Mouse (Mus musculus): ENCODE data around the gene Rnf114. TPM values are rescaled to one million over a fixed set of nuclear protein-coding genes. Genes with fewer than 3 reads are reported as not detected.

Rnf114 gene
- 50.5 and 116 TPM in 2 replicates for polyA plus RNA-seq (2012; rRNA removed)

DNA sequence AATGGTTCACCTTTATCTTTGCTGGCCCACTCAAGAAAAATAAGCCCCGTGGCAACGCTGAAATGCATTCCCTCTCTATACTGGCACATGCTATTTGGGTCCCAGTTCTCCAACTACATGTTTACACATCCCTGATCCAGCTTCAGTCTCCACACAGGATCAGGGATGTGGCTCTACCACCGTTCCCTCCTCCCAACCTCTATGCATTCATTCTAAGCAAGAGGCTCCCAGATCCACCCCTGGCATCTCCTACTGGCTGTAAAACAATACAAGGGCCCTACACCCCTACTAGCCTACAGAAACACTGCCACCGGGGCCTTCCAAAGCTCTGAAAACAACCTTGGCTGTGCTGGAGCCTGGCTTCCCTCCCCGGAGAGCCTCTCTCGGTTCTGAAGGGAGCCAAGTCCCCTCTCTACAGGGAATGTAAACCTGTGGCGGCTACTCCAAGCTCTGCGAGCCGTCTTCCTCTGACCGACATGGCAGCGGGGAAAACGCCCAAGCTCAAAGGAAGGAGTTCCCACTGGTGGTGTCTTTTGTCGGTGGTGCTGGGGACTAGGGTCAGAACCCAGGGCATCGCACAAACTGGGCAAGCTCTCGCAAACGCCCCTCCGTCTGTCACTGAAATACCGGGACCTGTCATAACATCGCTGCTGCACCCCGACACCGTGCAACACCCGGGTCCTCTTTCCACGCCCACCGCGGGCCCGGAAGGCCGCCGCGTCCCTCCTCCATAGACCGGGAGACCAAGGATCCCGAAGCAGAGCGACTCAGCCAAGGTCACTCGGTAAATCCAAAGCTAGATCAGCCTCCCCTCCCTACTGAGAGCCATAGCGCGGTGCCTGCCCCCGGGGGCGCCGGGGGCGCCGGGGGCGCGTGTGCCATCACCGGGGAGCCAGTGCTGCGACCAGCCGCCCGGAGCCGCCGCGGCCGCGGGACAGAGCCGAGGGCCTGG, at the start of gene Rnf114:
Rnf114 (plus strand) TSS at position 889 of the 952 bp plus-strand sequence.
- 2% methylated on average over 49 of the region's 52 CpGs for WGBS
- TF ChIP-seq CTCF (IDR thresholded peaks at IDR 0.05; ENCODE audit: extremely low read depth, insufficient read length, insufficient replicate concordance, low read depth, low read length) (no peak), POLR2A (IDR thresholded peaks at IDR 0.05; ENCODE audit: low read depth, low read length) (no peak)
- peaks cover 14% of the 10 kb centered on the region; the same call in 1 of the 2 replicates for H3K36me3 ChIP-seq (ENCODE audit: control insufficient read depth, insufficient read depth, low read length)
- peaks cover 19% of the 10 kb centered on the region for H3K4me1 ChIP-seq (ENCODE audit: control insufficient read depth, insufficient read depth, insufficient read length, low read length)
- peak within 1 kb of the TSS; percentile 86 for H3K27ac ChIP-seq (ENCODE audit: insufficient read depth, low read depth, low read length)
- no peaks in the 10 kb centered on the region for H3K27me3 ChIP-seq (ENCODE audit: control insufficient read depth, insufficient read depth, low read length)
- peak within 1 kb of the TSS; percentile 96 for H3K4me3 ChIP-seq (ENCODE audit: low read depth, low read length)

DNA sequence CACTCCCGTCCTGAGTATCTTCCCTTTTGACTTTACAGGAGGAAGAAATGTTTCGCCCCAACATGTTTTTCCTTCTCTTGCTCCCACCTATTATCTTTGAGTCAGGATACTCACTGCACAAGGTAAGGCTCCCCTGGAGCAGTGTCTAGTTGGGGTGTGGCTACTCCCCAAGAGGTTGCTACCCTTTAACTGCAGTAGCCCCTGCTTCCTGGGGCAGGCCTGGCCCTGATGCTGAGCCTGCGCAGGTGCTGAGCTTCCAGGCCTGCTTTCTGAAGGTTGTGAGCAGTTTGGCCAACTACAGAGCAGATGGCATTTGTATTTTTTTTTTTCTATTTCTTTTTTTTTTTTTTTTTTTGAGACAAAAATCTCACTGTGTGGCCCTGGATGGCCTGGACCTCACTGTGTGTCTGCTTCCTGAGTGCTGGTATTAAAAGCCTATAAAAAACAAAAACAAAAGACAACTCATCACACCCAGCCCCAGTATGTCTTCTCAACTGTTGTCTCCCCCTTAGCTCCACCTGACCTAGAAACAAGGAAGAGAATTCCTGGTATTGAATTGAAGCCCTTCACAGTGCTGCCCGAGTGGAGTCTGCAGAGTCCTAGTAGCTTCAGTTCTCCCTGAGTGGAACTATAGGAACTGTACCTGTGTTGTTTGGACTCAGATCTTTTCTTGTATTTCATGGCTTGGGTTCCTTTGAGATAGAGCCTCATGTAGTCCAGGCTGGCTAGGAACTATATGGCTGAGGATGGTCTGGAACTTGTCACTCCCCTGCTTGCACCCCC, 48.8 kb upstream of the Rnf114 start:
- no peaks in the 10 kb centered on the region for H3K27me3 ChIP-seq (ENCODE audit: control insufficient read depth, insufficient read depth, low read length)
- TF ChIP-seq CTCF (IDR thresholded peaks at IDR 0.05; ENCODE audit: extremely low read depth, insufficient read length, insufficient replicate concordance, low read depth, low read length) (no peak), POLR2A (IDR thresholded peaks at IDR 0.05; ENCODE audit: low read depth, low read length) (no peak)
- no peaks in the 10 kb centered on the region for H3K4me1 ChIP-seq (ENCODE audit: control insufficient read depth, insufficient read depth, insufficient read length, low read length)
- H3K36me3 ChIP-seq (ENCODE audit: control insufficient read depth, insufficient read depth, low read length), result peaks cover 54% of the 10 kb centered on the region
- H3K4me3 ChIP-seq (ENCODE audit: low read depth, low read length), result no peak overlapping the region
- WGBS, result 95% methylated on average over 4 of the region's 4 CpGs
- H3K27ac ChIP-seq (ENCODE audit: insufficient read depth, low read depth, low read length), result no peak overlapping the region

DNA sequence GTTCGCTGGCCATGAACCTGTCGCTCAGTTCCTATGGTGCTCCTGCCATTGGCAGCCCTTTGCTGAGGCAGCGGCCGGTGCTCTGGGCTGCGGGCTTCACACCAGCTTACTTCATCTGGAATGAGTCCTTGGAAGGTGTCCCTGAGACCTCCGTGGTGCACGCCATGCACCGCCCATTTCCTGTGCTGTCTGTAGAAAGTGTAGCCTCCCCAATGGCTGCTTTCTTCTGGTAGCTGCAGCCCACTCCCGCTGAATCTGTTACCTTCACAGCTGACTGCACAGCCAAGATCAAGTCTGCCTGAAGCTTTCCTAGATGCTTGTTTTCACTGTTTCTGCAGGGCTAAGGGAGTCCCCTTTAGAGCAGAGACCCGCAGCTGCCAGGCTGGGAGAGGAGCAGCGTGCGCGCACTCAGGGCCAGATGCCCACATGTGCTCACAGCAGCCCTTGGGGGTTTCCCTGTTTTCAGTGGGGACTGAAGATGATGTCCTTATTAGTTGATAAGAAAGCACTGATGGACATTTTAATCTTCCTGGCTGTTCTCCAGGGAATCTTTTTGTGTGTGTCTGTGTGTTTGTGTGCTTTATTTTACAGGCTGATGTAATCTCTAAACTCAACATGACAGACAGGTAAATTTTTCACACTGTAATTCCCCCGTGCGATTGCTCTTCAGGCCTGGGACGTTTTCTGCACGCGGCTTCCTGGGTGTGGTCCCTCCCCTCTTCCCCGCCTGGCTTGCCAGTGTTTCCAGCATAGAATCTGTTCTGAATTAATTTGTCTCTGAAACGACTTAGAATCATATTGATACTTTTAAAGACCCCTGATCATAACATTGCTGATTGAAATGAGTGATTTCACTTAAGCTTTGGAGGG, 46.3 kb upstream of the Rnf114 start:
- Histone ChIP-seq H3K4me3 (ENCODE audit: low read depth, low read length) (no peak overlapping the region), H3K27ac (ENCODE audit: insufficient read depth, low read depth, low read length) (no peak overlapping the region), H3K36me3 (ENCODE audit: control insufficient read depth, insufficient read depth, low read length) (peaks cover 57% of the 10 kb centered on the region), H3K4me1 (ENCODE audit: control insufficient read depth, insufficient read depth, insufficient read length, low read length) (no peaks in the 10 kb centered on the region), H3K27me3 (ENCODE audit: control insufficient read depth, insufficient read depth, low read length) (no peaks in the 10 kb centered on the region)
- no peak for TF ChIP-seq CTCF (IDR thresholded peaks at IDR 0.05; ENCODE audit: extremely low read depth, insufficient read length, insufficient replicate concordance, low read depth, low read length)
- TF ChIP-seq POLR2A (IDR thresholded peaks at IDR 0.05; ENCODE audit: low read depth, low read length), result no peak
- 80% methylated on average over 20 of the region's 20 CpGs for WGBS

DNA sequence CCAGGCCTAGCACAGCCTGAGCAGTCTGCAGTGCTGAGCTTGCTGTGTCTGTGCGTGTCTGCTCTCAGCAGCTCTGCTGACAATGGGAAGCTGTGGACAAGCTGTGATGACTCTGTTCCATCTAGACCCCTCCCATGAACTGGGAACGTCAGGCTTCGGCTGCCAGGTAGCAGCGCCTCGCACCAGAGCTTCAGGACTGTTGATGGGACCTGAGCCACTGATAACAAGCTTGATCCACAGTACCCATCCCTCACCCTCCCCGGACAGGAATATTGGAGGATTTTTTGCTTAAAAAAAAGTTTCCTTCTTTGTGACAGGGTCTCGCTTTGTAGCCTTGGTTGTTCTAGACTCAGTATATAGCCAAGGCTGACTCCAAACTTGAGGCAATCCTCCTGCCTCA, 45.2 kb upstream of the Rnf114 start:
- H3K27ac ChIP-seq (ENCODE audit: insufficient read depth, low read depth, low read length), result no peak overlapping the region
- 98% methylated on average over 7 of the region's 7 CpGs for WGBS
- H3K36me3 ChIP-seq (ENCODE audit: control insufficient read depth, insufficient read depth, low read length), result peaks cover 52% of the 10 kb centered on the region

DNA sequence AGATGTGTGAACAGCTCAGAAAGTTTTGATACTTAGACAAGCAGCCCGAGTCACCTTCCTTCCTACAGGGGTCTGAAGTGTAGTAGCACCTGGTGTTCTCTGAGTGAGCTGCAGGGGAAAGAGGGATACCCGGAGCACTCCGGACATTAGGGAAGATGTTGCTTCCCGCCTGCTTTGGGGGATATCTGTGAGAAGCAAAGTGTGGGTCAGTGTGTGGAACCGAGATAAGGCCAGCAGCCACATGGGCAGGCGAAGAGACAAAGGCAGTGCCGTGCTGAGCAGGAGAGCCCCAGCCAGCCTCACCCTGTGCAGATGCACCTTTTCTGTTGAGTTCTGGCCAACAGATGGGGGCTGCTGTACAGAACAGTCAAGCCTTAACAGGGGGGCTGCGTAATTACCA, 44.8 kb upstream of the Rnf114 start:
- Histone ChIP-seq H3K27me3 (ENCODE audit: control insufficient read depth, insufficient read depth, low read length) (no peaks in the 10 kb centered on the region), H3K4me3 (ENCODE audit: low read depth, low read length) (no peak overlapping the region), H3K36me3 (ENCODE audit: control insufficient read depth, insufficient read depth, low read length) (peaks cover 52% of the 10 kb centered on the region), H3K27ac (ENCODE audit: insufficient read depth, low read depth, low read length) (no peak overlapping the region), H3K4me1 (ENCODE audit: control insufficient read depth, insufficient read depth, insufficient read length, low read length) (no peaks in the 10 kb centered on the region)
- TF ChIP-seq POLR2A (IDR thresholded peaks at IDR 0.05; ENCODE audit: low read depth, low read length), result no peak
- no peak for TF ChIP-seq CTCF (IDR thresholded peaks at IDR 0.05; ENCODE audit: extremely low read depth, insufficient read length, insufficient replicate concordance, low read depth, low read length)
- 94% methylated on average over 8 of the region's 8 CpGs for WGBS

More for the DNA sequence above, 45.2 kb upstream of the Rnf114 start:
- no peaks in the 10 kb centered on the region for H3K27me3 ChIP-seq (ENCODE audit: control insufficient read depth, insufficient read depth, low read length)
- H3K4me3 ChIP-seq (ENCODE audit: low read depth, low read length), result no peak overlapping the region
- no peaks in the 10 kb centered on the region for H3K4me1 ChIP-seq (ENCODE audit: control insufficient read depth, insufficient read depth, insufficient read length, low read length)
- TF ChIP-seq POLR2A (IDR thresholded peaks at IDR 0.05; ENCODE audit: low read depth, low read length) (no peak), CTCF (IDR thresholded peaks at IDR 0.05; ENCODE audit: extremely low read depth, insufficient read length, insufficient replicate concordance, low read depth, low read length) (no peak)

DNA sequence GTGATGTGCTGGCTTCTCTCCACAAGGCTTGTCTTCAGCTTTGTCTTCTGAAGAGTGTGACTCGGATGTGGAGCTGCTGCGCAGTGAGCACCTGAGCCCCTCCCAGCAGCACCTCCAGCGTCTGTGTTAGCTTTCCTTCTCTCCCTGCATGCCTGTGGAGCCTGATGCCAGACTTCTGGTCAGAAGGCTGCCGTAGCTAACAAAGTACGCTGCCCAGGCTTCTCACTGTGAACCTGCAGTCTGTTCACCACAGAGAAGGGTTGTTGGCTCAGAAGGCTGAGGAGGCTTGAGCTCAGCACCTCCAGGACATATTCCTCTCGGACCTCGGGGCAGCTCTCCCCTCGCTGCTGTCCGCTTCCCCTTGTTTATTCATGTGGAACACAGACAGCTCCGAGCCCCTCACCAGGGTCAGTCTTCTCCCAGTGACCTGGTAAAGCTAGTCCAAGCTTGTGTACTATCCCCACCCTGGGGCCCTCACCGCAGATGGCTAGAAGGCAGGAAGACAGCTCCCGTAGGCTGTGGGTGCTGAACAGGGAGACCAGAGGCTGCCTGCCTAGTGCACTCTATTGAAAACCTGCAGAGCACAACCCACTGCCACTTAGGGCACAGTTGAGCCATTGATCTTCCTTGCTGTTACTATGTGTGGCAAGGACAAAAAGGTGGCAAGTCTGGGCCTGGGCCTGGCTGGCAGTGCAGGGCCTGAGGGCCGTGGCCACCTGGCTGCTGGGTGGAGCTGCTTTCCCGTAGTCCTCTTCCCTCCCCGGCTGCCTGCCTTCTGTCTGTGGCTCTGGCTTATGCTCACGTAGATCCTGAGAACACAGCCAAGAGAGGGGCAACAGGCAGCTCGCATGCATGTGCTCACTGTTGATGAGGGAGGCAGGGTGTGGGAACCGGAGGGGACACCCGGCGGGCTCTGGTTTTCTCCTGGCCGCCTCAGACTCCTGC, 42.8 kb upstream of the Rnf114 start:
- peaks cover 47% of the 10 kb centered on the region for H3K36me3 ChIP-seq (ENCODE audit: control insufficient read depth, insufficient read depth, low read length)
- no peaks in the 10 kb centered on the region for H3K27me3 ChIP-seq (ENCODE audit: control insufficient read depth, insufficient read depth, low read length)
- TF ChIP-seq CTCF (IDR thresholded peaks at IDR 0.05; ENCODE audit: extremely low read depth, insufficient read length, insufficient replicate concordance, low read depth, low read length), result no peak
- TF ChIP-seq POLR2A (IDR thresholded peaks at IDR 0.05; ENCODE audit: low read depth, low read length), result no peak
- 91% methylated on average over 21 of the region's 21 CpGs for WGBS
- H3K27ac ChIP-seq (ENCODE audit: insufficient read depth, low read depth, low read length), result no peak overlapping the region
- H3K4me3 ChIP-seq (ENCODE audit: low read depth, low read length), result no peak overlapping the region
- H3K4me1 ChIP-seq (ENCODE audit: control insufficient read depth, insufficient read depth, insufficient read length, low read length), result no peaks in the 10 kb centered on the region
